Mouse (Mus musculus): ENCODE measurements around the gene Nolc1.
A peak's percentile ranks its signal among the peaks of the same experiment; 100 is the strongest.
"Not testable (repeated sequence)": the region's sequence is repeated elsewhere in the genome, so short reads cannot be mapped to it uniquely, and the experiment has no call there.

The Nolc1 gene

DNA sequence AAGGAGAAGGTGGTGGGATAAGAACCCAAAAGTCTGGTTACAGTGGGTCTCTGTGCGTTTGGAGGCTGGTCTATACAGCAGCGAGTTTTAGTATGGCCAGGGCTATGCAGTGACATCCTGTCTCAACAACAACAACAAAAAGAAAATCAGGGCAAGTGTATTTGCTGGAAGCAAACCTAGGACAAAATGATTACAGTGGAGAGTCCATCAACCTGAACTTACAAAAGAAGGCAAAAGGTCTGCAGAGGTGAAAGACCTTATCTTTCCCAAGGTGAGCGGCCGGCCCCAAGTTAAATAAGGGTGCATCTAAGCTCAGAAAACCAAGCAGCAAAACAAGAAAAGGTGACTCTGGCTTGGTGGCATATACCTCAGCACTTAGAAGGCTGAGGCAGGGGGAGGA, 16.0 kb downstream of the Nolc1 start:
- DNase-seq (ENCODE audit: low spot score) = no peak

- DNase-seq (ENCODE audit: low spot score) = no peak
Observed at GRCm38 (mm10) chr19:46094144-46094543, 18.5 kb downstream of the Nolc1 start.

- no peak for DNase-seq (ENCODE audit: low spot score)
Observed at GRCm38 (mm10) chr19:46095291-46095690, 19.6 kb downstream of the Nolc1 start.

- no peak for DNase-seq (ENCODE audit: low spot score)
Observed at GRCm38 (mm10) chr19:46096396-46096795, 20.7 kb downstream of the Nolc1 start.

- no peak for DNase-seq (ENCODE audit: low spot score)
Observed at GRCm38 (mm10) chr19:46099561-46099960, 23.9 kb downstream of the Nolc1 start.

DNA sequence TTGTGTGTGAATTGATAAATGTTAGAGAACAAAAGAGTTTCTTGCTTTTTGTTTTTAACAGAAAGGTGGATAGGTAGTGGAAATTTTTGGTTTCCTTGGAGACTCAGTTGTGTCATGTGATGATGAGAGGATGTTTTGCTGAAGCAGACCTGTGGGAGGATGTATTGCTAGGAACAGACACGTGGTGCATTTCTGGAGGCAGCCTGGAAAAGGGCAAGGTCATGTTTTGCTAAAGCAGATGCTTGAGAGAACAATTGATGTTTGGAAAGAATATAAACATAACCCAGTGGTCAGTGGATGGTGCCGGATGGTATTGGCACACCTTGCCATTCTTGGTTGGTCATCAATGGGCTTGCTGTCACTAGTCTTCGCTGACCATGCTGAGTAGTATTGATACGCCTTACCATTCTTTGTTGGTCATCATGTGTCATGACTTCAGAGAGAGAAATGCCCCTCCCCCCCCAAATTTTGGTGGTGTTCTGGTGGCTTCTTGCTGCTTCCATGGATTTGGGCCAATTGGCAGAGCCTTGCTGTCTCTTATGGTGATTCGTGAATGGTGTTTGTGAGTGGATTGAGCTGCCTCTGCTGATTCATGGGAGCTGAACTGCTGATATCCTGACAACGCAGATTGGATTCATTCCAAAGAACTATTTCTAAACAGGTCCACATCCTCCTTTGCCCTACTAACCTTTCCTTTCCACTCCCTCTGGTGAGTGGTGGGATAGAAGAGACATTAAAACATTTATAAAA, 27.9 kb downstream of the Nolc1 start:
- no peak for DNase-seq (ENCODE audit: low spot score)

DNA sequence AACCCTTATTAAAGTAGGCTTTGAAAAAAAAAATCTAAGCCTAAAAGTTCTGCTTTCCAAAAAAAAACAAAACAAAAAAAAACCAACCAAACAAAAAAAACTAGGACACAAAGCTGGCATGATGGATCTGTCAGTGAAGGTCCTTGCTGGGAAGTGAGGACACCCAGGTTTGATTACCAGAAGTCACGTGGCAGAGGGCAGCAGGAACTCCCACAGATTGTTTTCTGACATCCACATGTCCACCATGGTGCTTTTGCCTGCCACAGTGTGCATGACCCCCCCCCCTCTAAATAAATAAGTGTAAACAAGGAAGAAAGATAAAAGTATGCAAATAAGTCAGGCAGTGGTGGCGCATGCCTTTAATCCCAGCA, 28.5 kb downstream of the Nolc1 start:
- DNase-seq (ENCODE audit: low spot score) = no peak

DNA sequence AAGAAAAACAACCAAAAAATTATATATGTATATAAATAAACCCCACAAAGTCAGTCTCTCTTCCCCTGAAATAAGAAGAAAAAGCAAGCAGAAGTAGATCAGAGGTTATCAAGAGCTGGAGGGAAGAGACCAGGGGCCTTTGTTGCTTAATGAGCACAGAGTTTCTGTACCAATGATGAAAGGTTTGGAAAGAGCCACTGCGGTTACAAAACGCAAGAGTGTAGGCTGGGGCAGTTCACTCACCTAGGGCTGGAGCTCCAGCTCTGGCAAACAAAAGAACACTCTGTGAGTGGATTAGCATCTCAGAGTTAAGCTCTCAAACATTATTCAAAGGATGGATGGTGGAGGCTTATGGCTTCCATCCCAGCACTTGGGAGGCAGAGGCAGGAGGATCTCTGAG, 34.6 kb downstream of the Nolc1 start:
- DNase-seq (ENCODE audit: low spot score) = no peak

DNA sequence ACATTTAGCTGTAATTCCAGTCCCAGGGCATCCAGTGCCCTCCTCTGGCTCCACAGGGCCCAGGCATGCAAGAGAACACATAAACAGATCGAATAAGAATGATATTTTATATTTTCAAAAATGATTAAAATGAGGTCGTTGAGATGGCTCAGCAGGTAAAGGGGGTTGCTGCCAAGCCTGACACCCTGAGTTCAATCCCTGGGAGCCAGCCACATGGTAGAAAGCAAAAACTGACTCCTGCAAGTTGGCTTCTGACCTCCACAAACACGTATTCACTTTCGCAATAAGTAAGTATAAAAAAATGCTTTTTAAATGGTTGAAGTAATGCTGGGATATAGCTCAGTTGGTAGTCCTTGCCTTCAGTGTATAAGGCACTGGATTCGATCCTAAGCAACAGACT, 35.1 kb downstream of the Nolc1 start:
- no peak for DNase-seq (ENCODE audit: low spot score)

DNA sequence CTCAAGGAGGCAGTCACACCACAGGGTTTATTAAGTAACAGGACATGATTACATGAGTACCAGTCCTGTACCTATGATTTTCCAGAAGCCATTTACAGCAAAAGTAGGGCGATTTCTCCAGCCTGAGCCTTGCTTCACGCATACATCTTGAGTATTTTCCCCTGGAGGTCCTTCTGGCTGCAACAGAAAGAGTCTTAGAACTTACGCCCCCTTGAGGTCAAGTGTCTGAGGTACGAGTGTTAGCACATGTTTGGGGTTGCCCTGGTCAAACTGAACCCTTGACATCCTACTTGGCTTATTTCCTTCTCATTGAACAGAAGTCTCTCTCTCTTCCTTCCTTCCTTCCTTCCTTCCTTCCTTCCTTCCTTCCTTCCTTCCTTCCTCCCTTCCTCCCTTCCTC, 39.0 kb downstream of the Nolc1 start:
- DNase-seq (ENCODE audit: low spot score) = no peak

DNA sequence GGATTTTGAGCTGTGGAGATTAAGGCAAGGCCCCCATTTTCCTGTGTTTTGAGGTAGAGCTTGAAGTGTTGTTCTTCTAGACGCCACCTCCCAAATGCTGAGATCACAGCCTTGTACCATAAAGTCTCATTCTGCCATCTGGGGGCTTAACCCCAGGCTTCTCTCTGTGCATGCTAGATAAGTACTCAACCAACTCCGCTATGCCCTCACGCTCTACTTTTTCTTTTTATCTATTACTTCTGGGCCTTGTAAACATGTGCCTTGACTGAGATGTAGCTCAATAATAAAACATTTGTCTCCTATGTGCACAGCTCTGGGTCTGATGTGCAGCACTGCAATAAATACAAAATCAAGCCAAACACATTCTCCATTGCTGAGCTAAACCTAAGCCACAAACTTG, 43.8 kb downstream of the Nolc1 start:
- DNase-seq (ENCODE audit: low spot score) = no peak

GRCm38 (mm10) chr19:46120872-46121271, 45.2 kb downstream of the Nolc1 start:
- DNase-seq (ENCODE audit: low spot score) = no peak

DNA sequence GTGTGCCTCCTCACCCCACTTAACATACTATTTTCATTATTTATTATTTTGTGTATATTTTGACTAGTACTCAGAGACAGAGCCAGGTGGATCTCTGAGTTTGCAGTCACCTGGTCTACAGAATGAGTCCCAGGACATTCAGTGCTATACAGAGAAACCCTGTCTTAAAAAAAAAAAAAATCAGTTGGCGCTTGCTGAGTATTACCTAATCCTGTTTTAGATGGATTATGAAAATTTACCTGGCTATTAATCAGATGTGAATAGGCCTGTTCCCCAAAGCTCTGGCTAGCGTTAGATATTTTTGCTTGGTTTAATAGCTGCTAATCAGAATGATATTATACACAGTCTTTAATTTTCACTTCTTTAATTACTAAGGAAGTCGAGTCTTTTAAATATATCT, 48.2 kb downstream of the Nolc1 start:
- DNase-seq (ENCODE audit: low spot score) = no peak

- no peak for DNase-seq (ENCODE audit: low spot score)
Observed at GRCm38 (mm10) chr19:46124651-46125050, 49.0 kb downstream of the Nolc1 start.

DNA sequence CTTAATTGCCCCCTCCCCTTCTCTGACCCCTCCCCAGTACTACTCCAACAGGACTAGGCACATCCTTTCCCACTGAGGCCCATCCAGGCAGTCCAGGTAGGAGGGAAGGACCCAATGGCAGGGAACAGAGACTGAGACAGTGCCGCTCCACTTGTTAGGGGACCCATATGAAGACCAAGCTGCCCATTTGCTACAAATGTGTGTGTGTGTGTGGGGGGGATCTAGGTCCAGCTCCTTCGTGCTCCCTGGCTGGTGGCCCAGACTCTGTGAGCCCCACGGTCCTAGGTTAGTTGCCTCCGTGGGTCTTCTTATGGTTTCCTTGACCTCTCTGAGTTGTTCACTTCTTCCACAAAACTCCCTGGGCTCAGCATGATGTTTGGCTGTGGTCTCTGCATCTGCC, 50.6 kb downstream of the Nolc1 start:
- DNase-seq (ENCODE audit: low spot score) = no peak

DNA sequence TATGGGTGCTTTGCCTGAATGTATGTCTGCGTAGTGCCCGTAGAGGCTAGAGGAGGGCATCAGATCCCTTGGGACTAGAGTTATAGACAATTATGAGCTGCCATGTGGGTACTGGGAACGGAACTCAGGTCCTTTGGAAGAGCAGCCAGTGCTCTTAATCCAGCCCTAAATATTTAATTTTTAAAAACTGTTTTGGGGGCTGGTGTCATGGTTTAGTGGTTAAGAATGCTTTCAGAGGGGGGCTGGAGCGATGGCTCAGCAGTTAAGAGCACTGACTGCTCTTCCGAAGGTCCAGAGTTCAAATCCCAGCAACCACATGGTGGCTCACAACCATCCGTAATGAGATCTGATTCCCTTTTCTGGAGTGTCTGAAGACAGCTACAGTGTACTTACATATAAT, 54.1 kb downstream of the Nolc1 start:
- DNase-seq (ENCODE audit: low spot score) = not testable (repeated sequence)

DNA sequence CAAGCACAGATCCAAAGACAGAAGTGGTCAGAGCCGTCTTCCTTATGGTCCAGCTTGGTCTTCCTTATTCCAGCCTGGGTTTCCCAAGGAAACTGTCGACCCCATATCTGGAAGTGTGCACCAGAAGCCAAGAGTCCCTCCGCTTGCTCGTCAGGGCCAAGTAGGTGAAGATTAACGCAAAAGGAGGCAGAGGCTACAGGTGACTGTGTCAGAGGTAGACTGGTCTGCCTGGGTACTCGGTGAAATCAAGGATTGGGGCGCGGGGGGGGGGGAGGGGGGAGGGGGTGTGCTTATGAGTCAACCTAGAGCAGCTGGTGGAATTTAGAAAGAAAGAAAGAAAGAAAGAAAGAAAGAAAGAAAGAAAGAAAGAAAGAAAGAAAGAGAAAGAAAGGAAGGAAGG, 55.6 kb downstream of the Nolc1 start:
- no peak for DNase-seq (ENCODE audit: low spot score)

- DNase-seq (ENCODE audit: low spot score) = peak; percentile 39
Observed at GRCm38 (mm10) chr19:46131694-46132525, 56.2 kb downstream of the Nolc1 start, which contains the start of gene Elovl3. Gene Elovl3, plus strand, starts transcription at chr19:46131897.

DNA sequence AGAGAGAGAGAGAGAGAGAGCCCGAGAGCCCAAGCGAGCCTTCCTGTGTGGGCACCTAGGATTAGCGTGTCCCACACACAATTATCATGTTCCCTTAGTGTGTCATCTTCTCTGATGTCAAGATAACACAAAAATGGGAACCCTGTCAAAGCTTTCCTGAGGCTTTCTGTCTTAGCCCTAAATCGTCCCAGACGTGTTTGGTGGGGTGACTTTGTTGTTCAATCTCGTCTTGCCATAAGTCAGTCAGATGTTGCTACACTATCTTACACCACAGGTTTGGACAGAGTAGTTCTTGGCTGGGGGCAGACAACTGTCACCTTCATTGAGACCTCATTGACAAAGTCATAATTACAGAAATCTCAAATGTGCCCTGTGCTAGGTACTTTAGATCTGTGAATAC, 56.9 kb downstream of the Nolc1 start:
- DNase-seq (ENCODE audit: low spot score) = no peak

All from retina, embryonic 14.5 days (tissue).